Mouse (Mus musculus): ENCODE results near the gene Mtmr3. TPM values are rescaled to one million over a fixed set of nuclear protein-coding genes. Genes with fewer than 3 reads are reported as not detected.
"Not testable (repeated sequence)": the region's sequence is repeated elsewhere in the genome, so short reads cannot be mapped to it uniquely, and the experiment has no call there.

Gene Mtmr3
- total RNA-seq, 1 experiment from 2014 or later, result 60.3 TPM

DNA sequence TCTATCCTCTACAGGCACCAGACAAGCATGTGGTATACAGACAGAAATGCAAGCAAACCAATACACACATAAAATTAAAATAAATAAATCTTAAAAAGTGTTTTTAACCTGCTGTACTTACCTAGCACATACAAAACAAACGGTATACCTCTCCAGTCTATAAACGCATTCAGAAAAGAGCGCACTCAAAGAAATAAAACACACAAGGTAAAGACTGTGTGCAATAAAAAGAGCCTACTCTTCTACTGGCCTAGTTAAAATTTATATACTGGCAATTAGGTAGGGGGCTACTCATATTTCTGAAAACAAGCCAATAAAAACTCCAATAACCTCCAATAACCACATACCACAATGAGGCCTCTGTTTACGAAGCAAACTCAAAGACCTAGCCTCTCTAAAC, 47.1 kb downstream of the Mtmr3 start:
- no peak for ATAC-seq (replicated peaks in 1 of 2; ENCODE audit: insufficient read depth in 1 of 2, low FRiP score in 2 of 2, low TSS enrichment in 1 of 2, low read depth in 1 of 2, poor library complexity in 2 of 2, severe bottlenecking in 2 of 2)

DNA sequence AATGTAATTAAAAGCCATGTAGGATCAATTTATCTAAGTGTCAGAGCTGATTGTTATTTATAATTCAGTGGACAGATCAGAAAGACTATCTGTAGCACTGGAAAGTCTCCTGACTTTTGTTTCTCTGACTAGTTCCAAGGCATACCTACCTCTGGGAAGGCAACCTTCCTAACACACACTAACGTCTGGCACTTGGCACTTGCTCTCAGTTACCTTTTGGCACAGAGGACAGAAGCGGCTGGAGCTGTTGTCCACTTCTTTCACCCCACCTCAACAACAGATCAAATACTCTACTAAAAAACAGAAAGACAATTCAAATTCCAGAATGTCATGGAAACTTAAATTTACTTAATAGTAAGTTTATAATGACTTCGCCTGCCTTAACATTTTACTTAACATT, 48.7 kb downstream of the Mtmr3 start:
- no peak for ATAC-seq (replicated peaks in 1 of 2; ENCODE audit: insufficient read depth in 1 of 2, low FRiP score in 2 of 2, low TSS enrichment in 1 of 2, low read depth in 1 of 2, poor library complexity in 2 of 2, severe bottlenecking in 2 of 2)

GRCm38 (mm10) chr11:4545401-4545800, 49.3 kb downstream of the Mtmr3 start:
- ATAC-seq (replicated peaks in 1 of 2; ENCODE audit: insufficient read depth in 1 of 2, low FRiP score in 2 of 2, low TSS enrichment in 1 of 2, low read depth in 1 of 2, poor library complexity in 2 of 2, severe bottlenecking in 2 of 2), result no peak

- ATAC-seq (replicated peaks in 1 of 2; ENCODE audit: insufficient read depth in 1 of 2, low FRiP score in 2 of 2, low TSS enrichment in 1 of 2, low read depth in 1 of 2, poor library complexity in 2 of 2, severe bottlenecking in 2 of 2), result not testable (repeated sequence)
Measured at GRCm38 (mm10) chr11:4544627-4544921, 50.1 kb downstream of the Mtmr3 start.

- no peak; a peak in 1 of 4 replicates for ATAC-seq (replicated peaks in 1 of 2; ENCODE audit: insufficient read depth in 1 of 2, low FRiP score in 2 of 2, low TSS enrichment in 1 of 2, low read depth in 1 of 2, poor library complexity in 2 of 2, severe bottlenecking in 2 of 2)
Measured at GRCm38 (mm10) chr11:4543746-4544626, 50.7 kb downstream of the Mtmr3 start.

GRCm38 (mm10) chr11:4543040-4543551, 51.6 kb downstream of the Mtmr3 start:
- peak in 1 of 2 experiments; percentile 25; a peak in 1 of 4 replicates for ATAC-seq (replicated peaks in 1 of 2; ENCODE audit: insufficient read depth in 1 of 2, low FRiP score in 2 of 2, low TSS enrichment in 1 of 2, low read depth in 1 of 2, poor library complexity in 2 of 2, severe bottlenecking in 2 of 2)

GRCm38 (mm10) chr11:4536645-4537044, 58.0 kb downstream of the Mtmr3 start:
- no peak for ATAC-seq (replicated peaks in 1 of 2; ENCODE audit: insufficient read depth in 1 of 2, low FRiP score in 2 of 2, low TSS enrichment in 1 of 2, low read depth in 1 of 2, poor library complexity in 2 of 2, severe bottlenecking in 2 of 2)

GRCm38 (mm10) chr11:4527132-4527531, 67.5 kb downstream of the Mtmr3 start:
- peak; percentile 56 to 74 for ATAC-seq (replicated peaks in 1 of 2; ENCODE audit: insufficient read depth in 1 of 2, low FRiP score in 2 of 2, low TSS enrichment in 1 of 2, low read depth in 1 of 2, poor library complexity in 2 of 2, severe bottlenecking in 2 of 2)

DNA sequence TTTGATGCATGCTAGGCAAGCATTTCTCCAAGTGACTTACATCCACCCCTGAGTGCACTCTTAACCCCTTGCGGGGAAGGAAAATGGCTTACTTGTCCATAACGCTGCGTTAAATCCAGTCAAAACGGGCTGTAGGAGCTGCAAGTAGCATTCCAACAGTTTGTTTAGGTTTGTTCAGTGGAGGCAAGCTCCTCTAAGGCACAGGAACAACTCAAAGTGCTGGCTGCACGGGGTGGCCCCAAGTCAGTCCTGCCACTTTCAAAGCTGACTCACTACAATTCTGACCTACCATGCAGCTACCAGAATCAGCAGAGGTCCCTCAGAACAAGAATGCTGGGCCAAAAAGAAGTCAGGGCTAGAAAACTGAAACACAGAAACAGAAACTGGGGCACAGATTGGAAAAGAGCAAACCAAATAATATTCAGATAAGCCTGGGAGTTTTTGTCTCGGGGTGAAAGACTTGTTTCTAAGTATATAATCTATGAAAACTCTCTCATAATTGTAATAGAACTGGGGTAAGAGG, 72.5 kb downstream of the Mtmr3 start:
- ATAC-seq (replicated peaks in 1 of 2; ENCODE audit: insufficient read depth in 1 of 2, low FRiP score in 2 of 2, low TSS enrichment in 1 of 2, low read depth in 1 of 2, poor library complexity in 2 of 2, severe bottlenecking in 2 of 2), result no peak

DNA sequence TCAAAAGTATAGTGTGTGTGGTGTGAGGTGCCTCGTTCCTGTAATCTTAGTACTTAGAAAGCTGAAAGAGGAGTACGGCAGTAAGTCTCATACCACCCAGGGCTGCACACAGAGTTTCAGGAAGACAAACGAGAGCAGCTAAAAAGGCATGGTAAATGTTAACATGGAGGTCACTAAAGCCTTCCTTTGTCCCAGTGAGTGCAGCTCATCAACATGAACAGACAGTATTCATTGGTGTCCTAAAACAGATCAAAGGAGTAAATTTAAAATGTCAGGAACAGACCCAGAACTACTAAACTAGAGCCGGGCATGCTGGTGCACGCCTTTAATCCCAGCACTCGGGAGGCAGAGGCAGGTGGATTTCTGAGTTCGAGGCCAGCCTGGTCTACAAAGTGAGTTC, 75.7 kb downstream of the Mtmr3 start:
- ATAC-seq (replicated peaks in 1 of 2; ENCODE audit: insufficient read depth in 1 of 2, low FRiP score in 2 of 2, low TSS enrichment in 1 of 2, low read depth in 1 of 2, poor library complexity in 2 of 2, severe bottlenecking in 2 of 2), result no peak

DNA sequence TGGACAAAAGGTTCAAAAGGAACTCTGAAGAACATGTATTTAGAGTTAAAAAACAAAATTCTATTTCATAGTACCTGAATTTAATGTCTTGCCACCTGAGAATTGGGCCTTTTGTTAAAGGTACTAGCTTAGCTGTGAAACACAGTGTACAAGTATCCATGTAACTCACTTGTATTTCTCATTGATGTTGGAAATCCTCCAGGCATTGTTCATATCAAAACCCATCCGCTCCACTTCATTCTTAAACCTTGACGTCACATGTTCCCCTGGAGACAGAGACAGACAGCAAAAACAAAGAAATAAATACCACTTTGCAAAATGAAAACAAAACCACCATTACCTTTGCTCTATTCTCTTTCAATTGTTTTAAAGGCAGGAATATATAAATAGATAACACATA, 87.2 kb downstream of the Mtmr3 start:
- ATAC-seq (replicated peaks in 1 of 2; ENCODE audit: insufficient read depth in 1 of 2, low FRiP score in 2 of 2, low TSS enrichment in 1 of 2, low read depth in 1 of 2, poor library complexity in 2 of 2, severe bottlenecking in 2 of 2), result no peak

DNA sequence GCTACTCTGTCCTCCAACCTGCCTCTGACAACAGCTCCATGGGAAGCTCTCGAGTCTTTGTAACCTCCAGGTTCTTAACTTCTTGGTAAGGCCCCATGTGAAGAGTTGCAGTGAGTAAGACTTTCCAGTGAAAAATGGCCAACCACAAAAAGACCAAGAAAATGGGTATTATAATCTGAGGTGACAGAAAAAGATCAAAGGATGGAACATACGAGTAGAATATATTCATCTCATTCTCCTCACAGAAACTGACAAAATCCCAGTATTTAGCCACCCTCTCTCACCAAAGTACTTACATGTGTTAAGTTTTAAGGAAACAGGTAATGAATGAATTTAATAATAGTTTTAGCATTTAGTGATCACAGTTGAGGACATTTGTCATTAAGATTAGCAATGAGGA, 88.2 kb downstream of the Mtmr3 start:
- ATAC-seq (replicated peaks in 1 of 2; ENCODE audit: insufficient read depth in 1 of 2, low FRiP score in 2 of 2, low TSS enrichment in 1 of 2, low read depth in 1 of 2, poor library complexity in 2 of 2, severe bottlenecking in 2 of 2), result no peak

- ATAC-seq (replicated peaks in 1 of 2; ENCODE audit: insufficient read depth in 1 of 2, low FRiP score in 2 of 2, low TSS enrichment in 1 of 2, low read depth in 1 of 2, poor library complexity in 2 of 2, severe bottlenecking in 2 of 2), result no peak; a peak in 1 of 4 replicates
Measured at GRCm38 (mm10) chr11:4502206-4502605, 92.5 kb downstream of the Mtmr3 start.

DNA sequence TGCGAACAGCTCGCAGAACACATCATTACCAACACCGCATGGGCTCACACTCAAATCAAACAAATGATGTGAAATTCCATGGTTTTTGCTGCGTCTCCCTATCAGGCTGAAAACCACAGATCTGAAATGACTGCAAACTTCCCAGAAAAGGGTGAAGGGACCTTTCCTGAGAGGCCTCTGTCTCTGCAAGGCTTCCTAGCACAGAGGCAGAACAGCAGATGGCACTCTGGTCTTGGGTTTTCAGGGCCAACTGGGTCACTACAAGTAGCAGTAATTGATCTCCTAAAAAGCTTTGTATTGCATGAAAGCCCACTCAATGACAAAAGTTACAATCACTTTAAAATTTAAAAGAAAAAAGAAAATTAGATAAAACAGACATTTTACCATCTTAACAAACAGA, 93.8 kb downstream of the Mtmr3 start:
- ATAC-seq (replicated peaks in 1 of 2; ENCODE audit: insufficient read depth in 1 of 2, low FRiP score in 2 of 2, low TSS enrichment in 1 of 2, low read depth in 1 of 2, poor library complexity in 2 of 2, severe bottlenecking in 2 of 2), result no peak

- no peak for ATAC-seq (replicated peaks in 1 of 2; ENCODE audit: insufficient read depth in 1 of 2, low FRiP score in 2 of 2, low TSS enrichment in 1 of 2, low read depth in 1 of 2, poor library complexity in 2 of 2, severe bottlenecking in 2 of 2)
Measured at GRCm38 (mm10) chr11:4500261-4500660, 94.4 kb downstream of the Mtmr3 start.

- ATAC-seq (replicated peaks in 1 of 2; ENCODE audit: insufficient read depth in 1 of 2, low FRiP score in 2 of 2, low TSS enrichment in 1 of 2, low read depth in 1 of 2, poor library complexity in 2 of 2, severe bottlenecking in 2 of 2), result no peak
Measured at GRCm38 (mm10) chr11:4499456-4499855, 95.2 kb downstream of the Mtmr3 start.

DNA sequence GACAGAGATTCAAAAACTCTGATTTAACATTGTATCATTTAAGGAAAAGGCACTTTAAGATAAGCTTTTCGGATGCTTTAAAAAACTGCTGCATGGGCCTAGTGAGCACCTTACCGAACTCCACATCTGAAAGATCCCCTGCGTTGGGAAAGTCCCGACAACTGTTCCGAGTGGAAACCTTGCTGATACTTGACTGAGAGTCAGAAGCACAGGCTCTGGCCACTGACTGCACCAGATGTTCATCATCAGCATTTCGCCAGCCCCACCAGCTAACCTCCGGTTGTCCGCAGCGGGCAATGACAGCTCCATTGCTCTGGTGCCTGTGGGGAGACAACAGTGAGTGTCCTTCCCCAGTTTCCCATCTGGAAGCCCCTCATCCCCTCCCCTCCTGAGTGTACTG, 95.9 kb downstream of the Mtmr3 start:
- ATAC-seq (replicated peaks in 1 of 2; ENCODE audit: insufficient read depth in 1 of 2, low FRiP score in 2 of 2, low TSS enrichment in 1 of 2, low read depth in 1 of 2, poor library complexity in 2 of 2, severe bottlenecking in 2 of 2), result no peak

GRCm38 (mm10) chr11:4497501-4498118, 97.1 kb downstream of the Mtmr3 start:
- ATAC-seq (replicated peaks in 1 of 2; ENCODE audit: insufficient read depth in 1 of 2, low FRiP score in 2 of 2, low TSS enrichment in 1 of 2, low read depth in 1 of 2, poor library complexity in 2 of 2, severe bottlenecking in 2 of 2), result no peak

Data from hematopoietic stem cell, adult 5-6 weeks (primary cell).